Mouse (Mus musculus): Measurements from ENCODE around the gene Trim33. TPM values are rescaled to one million over a fixed set of nuclear protein-coding genes. Genes with fewer than 3 reads are reported as not detected.

The Trim33 gene
- total RNA-seq, 4 experiments from 2014 or later = 9.2 to 12.4 (median 11.5) TPM

DNA sequence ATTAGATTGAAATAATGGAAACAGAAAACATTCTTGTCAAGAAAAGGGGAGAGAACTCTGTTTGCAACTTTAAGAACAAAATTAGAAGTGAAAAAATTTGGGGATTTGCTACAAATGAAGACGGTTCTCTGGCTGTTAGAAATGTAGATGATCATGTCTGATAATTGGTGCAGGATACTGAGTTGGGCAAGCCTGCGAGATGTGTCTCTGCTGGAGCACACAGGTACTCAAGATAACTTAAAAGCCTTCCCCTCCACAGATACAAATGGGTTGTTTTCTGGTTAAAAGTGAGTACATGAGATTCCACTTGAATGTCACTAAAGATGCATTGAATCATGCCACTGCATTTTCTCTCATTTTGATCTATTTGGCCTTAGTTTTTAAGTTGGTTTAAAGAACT is 74.9 kb downstream of the Trim33 start:
- DNase-seq (ENCODE audit: low spot score in 2 of 2) = no peak

DNA sequence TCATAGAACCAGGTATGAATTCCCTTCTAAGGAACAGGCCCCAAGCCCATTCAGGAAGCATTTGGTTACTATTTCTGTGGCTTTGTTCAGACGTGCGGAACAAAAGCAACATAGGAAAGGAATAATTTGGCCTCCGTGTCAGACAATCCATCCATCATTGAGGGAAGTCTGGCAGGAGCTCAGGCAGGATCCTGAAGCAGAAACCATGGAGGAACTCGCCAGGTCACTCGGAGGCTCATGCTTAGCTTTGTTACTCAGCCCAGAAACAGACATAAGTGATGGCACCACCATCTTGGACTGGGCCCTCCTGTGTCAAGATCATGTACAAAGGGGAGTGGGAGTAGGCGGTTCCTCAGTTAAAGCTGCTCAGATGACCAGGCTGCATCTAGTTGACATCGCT is 82.1 kb downstream of the Trim33 start:
- DNase-seq (ENCODE audit: low spot score in 2 of 2) = no peak

DNA sequence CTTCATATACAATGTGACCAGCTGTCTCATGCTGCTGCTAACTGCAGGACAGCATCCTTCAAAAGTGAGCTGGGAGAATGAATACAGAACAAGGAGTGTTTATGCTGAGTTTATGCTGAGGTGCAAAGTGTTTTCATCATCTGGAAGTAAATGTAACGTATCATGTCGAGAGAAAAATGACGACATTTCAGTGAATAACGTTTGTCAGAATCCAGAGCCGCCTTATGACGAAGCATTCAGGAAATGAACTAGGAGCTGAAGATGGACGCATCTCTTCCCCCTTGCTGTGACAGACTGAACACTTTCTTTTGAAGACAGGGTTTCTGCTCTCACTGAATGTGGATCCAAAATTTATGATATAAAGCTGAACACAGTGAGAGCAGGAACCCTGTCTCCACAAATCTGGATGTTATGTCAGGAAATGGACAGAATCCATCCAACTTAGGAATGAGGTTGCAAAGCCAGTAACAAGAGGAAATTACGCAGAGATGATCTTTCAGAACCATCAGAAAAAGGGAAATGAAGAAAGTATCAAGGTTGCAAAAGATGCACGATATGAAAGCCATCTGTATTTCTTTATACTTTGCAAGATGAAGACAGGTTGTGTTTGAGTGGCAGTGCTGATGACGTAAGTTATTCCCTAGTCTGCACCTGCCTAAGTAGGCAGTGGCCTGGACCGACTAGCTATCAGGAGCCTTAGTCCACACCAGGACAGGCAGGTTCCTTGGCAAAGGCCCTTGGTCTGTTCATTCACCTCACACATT is 85.3 kb downstream of the Trim33 start:
- no peak for DNase-seq (ENCODE audit: low spot score in 2 of 2)

- DNase-seq (ENCODE audit: low spot score in 2 of 2) = no peak
These were observed 88.3 kb downstream of the Trim33 start for GRCm38 (mm10) chr3:103367176-103367970.

- no peak for DNase-seq (ENCODE audit: low spot score in 2 of 2)
These were observed 89.6 kb downstream of the Trim33 start for GRCm38 (mm10) chr3:103368731-103369130.

GRCm38 (mm10) chr3:103374028-103374427 is 94.9 kb downstream of the Trim33 start:
- DNase-seq (ENCODE audit: low spot score in 2 of 2) = no peak

DNA sequence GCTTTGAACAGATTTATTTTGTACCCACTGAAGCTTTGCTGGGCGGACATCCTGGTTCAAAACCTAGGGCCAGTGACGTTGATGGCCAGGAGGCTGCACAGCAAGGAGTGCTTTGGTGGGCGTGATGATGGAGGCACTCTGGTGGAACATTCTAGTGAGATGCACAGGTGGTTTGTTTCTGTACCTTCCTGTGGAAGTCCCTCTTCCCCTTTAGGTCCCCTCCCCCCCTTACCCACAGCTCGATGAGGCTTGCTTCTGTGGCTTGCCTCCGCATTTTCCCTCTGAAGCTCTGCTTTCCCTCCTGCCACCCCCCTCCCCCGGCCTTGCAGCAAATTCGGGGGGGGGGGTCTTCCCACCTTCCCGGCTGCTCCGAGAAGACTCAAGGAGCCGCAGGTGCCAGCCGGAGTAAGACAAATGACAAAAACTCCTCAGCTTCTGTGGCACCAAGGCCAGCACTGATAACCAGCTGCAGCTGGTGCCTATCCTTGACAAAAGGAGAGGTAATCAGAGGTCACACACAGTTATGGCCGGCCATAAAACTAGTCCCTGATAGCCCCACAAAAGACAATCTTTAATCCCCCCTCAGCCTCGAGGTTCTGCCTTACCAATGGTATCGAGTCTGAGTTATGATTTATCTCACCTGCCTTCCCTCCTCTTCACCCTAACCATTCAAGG is 96.2 kb downstream of the Trim33 start:
- no peak for DNase-seq (ENCODE audit: low spot score in 2 of 2)

GRCm38 (mm10) chr3:103378018-103378417 is 98.9 kb downstream of the Trim33 start:
- no peak for DNase-seq (ENCODE audit: low spot score in 2 of 2)

DNA sequence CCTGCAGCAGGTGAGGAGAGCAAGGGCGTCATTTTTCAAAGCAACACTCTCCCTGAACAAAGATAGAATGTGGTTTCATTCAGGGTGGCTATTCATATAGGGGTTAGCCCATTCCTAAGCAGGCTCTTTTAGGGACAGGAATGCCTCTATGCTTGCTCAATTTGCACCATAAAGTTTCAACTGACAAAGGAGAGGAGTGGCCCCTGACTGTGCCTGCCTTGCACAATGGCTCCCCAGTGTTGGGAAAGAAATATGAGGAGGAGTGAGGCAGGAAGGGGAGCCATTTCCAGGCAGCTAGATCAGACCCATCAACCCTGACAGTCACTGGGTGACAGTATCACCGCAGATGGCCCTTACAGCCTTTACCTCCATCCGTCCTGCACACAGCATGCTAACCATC is 100.3 kb downstream of the Trim33 start:
- DNase-seq (ENCODE audit: low spot score in 2 of 2) = no peak

- no peak for DNase-seq (ENCODE audit: low spot score in 2 of 2)
These were observed 101.7 kb downstream of the Trim33 start for GRCm38 (mm10) chr3:103380814-103381213.

DNA sequence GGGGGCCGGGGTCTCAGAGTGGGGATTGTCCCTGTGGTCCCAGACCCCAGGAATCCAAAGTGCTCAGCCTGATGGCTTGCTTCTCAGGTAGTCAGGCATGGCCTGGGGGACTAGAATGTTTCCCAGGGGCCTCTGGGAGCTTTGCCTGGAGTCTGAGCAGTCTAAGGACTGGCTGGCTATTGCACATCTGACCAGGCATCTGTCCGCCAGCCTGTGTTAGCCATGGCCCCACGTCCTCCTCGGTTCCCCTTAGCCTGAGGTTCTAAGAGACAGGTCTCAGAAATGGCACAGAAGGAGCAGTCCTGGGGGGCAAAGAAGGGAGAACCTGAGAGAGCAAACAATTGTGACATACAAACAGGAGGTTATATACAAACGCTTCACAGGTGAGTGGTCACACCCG is 102.3 kb downstream of the Trim33 start:
- DNase-seq (ENCODE audit: low spot score in 2 of 2) = no peak

DNA sequence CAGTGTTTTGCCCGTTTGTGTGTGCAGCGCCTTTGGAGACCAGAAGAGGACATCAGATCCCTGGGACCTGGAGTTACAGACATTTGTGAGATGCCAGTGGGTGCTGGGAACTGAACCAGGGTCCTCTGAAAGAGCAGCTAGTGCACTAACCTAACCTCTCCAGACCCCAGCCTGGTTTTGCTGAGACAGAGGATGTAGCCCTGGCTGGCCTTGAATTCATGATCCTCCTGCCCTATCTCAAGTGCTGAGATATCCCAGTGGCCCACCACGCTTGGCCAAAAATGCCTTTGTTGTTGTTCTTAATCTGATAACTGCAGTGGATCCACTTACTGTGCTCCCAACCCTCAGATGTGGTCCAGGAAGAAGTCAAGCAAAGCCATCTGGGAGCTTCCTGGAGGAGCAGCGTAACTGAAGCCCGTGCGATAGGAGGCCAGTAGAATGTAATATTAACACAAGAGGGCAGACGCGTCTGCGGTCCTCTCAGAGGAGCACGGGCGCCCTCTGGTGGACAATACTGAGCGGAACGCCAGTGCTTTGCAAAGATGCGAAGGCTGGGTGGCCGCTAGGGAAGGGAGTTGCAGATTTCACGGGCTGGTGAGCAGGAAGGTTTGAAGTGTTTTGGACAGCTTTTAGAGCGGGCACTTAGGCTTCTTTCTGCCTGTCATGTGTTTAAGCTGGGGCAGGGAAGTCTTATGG is 103.9 kb downstream of the Trim33 start:
- DNase-seq (ENCODE audit: low spot score in 2 of 2) = peak; percentile 75 to 79

- DNase-seq (ENCODE audit: low spot score in 2 of 2) = no peak
These were observed 105.4 kb downstream of the Trim33 start for GRCm38 (mm10) chr3:103384486-103384885.

GRCm38 (mm10) chr3:103384949-103385348 is 105.9 kb downstream of the Trim33 start:
- no peak for DNase-seq (ENCODE audit: low spot score in 2 of 2)

GRCm38 (mm10) chr3:103385383-103386291 is 106.5 kb downstream of the Trim33 start:
- no peak for DNase-seq (ENCODE audit: low spot score in 2 of 2)

GRCm38 (mm10) chr3:103386292-103387031 is 107.4 kb downstream of the Trim33 start:
- no peak for DNase-seq (ENCODE audit: low spot score in 2 of 2)

- no peak for DNase-seq (ENCODE audit: low spot score in 2 of 2)
These were observed 113.6 kb downstream of the Trim33 start for GRCm38 (mm10) chr3:103392613-103393258.

GRCm38 (mm10) chr3:103393283-103394060 is 114.4 kb downstream of the Trim33 start:
- no peak for DNase-seq (ENCODE audit: low spot score in 2 of 2)

Data from gastrocnemius, adult 8-10 months (tissue).